Mouse (Mus musculus) testis, adult 2 months (tissue): ENCODE data around the gene Nanos3.

Experiments
- CTCF ChIP-seq: fragments of 200-500 bp; IDR thresholded peaks from 2 replicates; pipeline ENCODE4 v1.5.1; 2012; ENCODE audit warnings: low read depth, mild to moderate bottlenecking, inconsistent platforms, low read length, moderate library complexity; ENCODE audit not compliant: control insufficient read depth, insufficient read depth, insufficient replicate concordance
- POLR2A ChIP-seq: fragments of 200-500 bp; IDR thresholded peaks from 2 replicates; pipeline ENCODE4 v1.6.1; 2012; ENCODE audit warnings: low read depth, mild to moderate bottlenecking, inconsistent platforms, low read length, moderate library complexity; ENCODE audit not compliant: control insufficient read depth

DNA sequence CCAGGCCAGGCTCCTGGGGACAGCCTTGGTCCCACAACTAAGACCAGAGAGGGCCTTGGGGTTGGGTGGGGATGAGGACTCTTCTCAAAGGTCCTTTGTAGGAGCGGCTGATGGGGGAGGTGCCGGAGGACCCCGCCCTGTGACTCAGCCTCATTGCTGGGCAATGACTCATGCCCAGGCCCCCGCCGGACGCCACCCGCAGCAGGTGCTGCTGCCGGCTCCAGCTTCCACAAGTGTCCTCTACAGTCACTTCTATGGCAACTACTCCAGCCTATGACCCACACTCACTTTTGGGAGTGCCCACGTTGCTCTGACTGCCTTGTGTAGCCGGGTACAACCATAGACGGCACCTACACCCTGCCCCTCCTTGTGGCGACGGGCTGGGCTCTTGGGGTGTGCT is 7.0 kb upstream of the Nanos3 start:
- TF ChIP-seq POLR2A (no peak), CTCF (no peak)
